Mouse (Mus musculus) left cerebral cortex, postnatal 14 days (tissue): Measurements from ENCODE around the gene Mecom. TPM values are rescaled to one million over a fixed set of nuclear protein-coding genes. Genes with fewer than 3 reads are reported as not detected.

ENCODE experiments used
- DNase-seq, 2 experiments: peaks; one replicate each; pipeline ENCODE4 v3.0.0; 2021 to 2022; ENCODE audit warnings: low spot score in 2 of 2, mixed read lengths in 1 of 2
- intact Hi-C: fragments of 180-260 bp; cut with DNase I; formaldehyde crosslinking; loops from one replicate; pipeline ENCODE4 v1.15.1; 2025
- total RNA-seq, 2 experiments: library from RNA; stranded (reverse); gene quantifications; 2 replicates each; pipeline ENCODE4 v1.2.3; 2021

Mecom gene
- total RNA-seq, 2 experiments from 2014 or later: 5.2 to 6.0 TPM

- DNase-seq: no peak
- intact Hi-C loops: no loop called here
Measured at GRCm38 (mm10) chr3:30503821-30504220, 44.0 kb downstream of the Mecom start.

- intact Hi-C loops: no loop called here
- DNase-seq: no peak
Measured at GRCm38 (mm10) chr3:30498202-30498828, 49.5 kb downstream of the Mecom start.

GRCm38 (mm10) chr3:30494371-30494770 lies 53.4 kb downstream of the Mecom start:
- no peak for DNase-seq
- intact Hi-C loops: no loop called here

GRCm38 (mm10) chr3:30488808-30489207 lies 59.0 kb downstream of the Mecom start:
- DNase-seq: no peak
- intact Hi-C loops: no loop called here

GRCm38 (mm10) chr3:30486422-30486821 lies 61.4 kb downstream of the Mecom start:
- intact Hi-C loops: no loop called here

GRCm38 (mm10) chr3:30483006-30483684 lies 64.7 kb downstream of the Mecom start:
- DNase-seq: no peak
- intact Hi-C loops: no loop called here

More at GRCm38 (mm10) chr3:30486422-30486821, 61.4 kb downstream of the Mecom start:
- no peak for DNase-seq

- no peak for DNase-seq
- intact Hi-C loops: no loop called here
Measured at GRCm38 (mm10) chr3:30481682-30482081, 66.1 kb downstream of the Mecom start.

GRCm38 (mm10) chr3:30480551-30480950 lies 67.3 kb downstream of the Mecom start:
- no peak for DNase-seq
- intact Hi-C loops: no loop called here

- intact Hi-C loops: no loop called here
- DNase-seq: no peak
Measured at GRCm38 (mm10) chr3:30478252-30478651, 69.6 kb downstream of the Mecom start.

GRCm38 (mm10) chr3:30477008-30477407 lies 70.8 kb downstream of the Mecom start:
- no peak for DNase-seq
- intact Hi-C loops: no loop called here

GRCm38 (mm10) chr3:30475591-30475990 lies 72.2 kb downstream of the Mecom start:
- no peak for DNase-seq
- intact Hi-C loops: no loop called here

- no peak for DNase-seq
- intact Hi-C loops: no loop called here
Measured at GRCm38 (mm10) chr3:30468068-30468835, 79.6 kb downstream of the Mecom start.

GRCm38 (mm10) chr3:30466031-30466650 lies 81.7 kb downstream of the Mecom start:
- DNase-seq: no peak
- intact Hi-C loops: no loop called here

- intact Hi-C loops: no loop called here
- no peak for DNase-seq
Measured at GRCm38 (mm10) chr3:30464497-30464896, 83.3 kb downstream of the Mecom start.

GRCm38 (mm10) chr3:30461831-30462230 lies 86.0 kb downstream of the Mecom start:
- intact Hi-C loops: no loop called here
- DNase-seq: no peak

- intact Hi-C loops: no loop called here
- DNase-seq: no peak
Measured at GRCm38 (mm10) chr3:30460890-30461578, 86.8 kb downstream of the Mecom start.

GRCm38 (mm10) chr3:30459626-30460025 lies 88.2 kb downstream of the Mecom start:
- intact Hi-C loops: no loop called here
- DNase-seq: no peak

- DNase-seq: no peak
- intact Hi-C loops: no loop called here
Measured at GRCm38 (mm10) chr3:30457975-30458678, 89.7 kb downstream of the Mecom start.

GRCm38 (mm10) chr3:30455902-30456301 lies 91.9 kb downstream of the Mecom start:
- intact Hi-C loops: no loop called here
- DNase-seq: no peak
